ENCODE assay signal across 17 mouse cellular contexts in the genomic region with DNA sequence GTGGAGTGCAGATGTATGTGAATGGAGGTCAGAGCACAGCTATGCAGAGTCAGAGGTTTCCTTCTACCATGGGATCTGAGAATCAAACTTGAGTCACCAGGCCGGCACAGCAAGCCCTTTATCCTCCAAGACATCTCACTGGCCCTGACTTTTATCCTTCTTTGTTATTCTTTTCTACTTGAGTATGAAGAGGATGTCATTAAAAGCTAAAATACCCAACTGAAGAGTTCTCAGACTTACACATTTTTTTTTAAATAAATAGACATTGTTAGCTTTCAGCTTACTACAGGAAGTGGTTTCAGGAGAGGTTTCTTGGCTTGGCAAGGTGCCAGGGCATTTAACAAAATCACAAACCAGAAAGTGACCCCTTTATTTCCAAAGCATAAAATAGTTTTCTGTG. TPM values are rescaled to one million over a fixed set of nuclear protein-coding genes. Genes with fewer than 3 reads are reported as not detected.
A peak's percentile ranks its signal among the peaks of the same experiment; 100 is the strongest.
DNase-seq lines count a peak whose midpoint lies in the region; ATAC-seq lines count a peak whose summit lies in the region.
"Had no signal": no experiment of that assay in that cellular context is flagged by ENCODE, and none has a peak within 500 bp of the region (broad histone marks: within the 10 kb centered on the region; RNA-seq: fewer than 3 reads in every experiment).

No protein-coding gene starts in this region.

- H3K4me1 ChIP-seq in limb, embryonic 12.5 days (replicated peaks): no peaks in the 10 kb centered on the region
- H3K4me1 ChIP-seq in limb, embryonic 10.5 days: no peaks in the 10 kb centered on the region
- no peaks in the 10 kb centered on the region for H3K4me1 ChIP-seq in limb, embryonic 13.5 days
- H3K4me1 ChIP-seq: hindbrain, embryonic 10.5 days; intestine, embryonic 15.5 days had no signal

- no peaks in the 10 kb centered on the region for H3K9me3 ChIP-seq in limb, embryonic 12.5 days
- H3K9me3 ChIP-seq in limb, embryonic 10.5 days (replicated peaks): no peaks in the 10 kb centered on the region
- no peaks in the 10 kb centered on the region for H3K9me3 ChIP-seq in limb, embryonic 13.5 days
- H3K9me3 ChIP-seq: hindbrain, embryonic 10.5 days; intestine, embryonic 15.5 days had no signal

- ATAC-seq in limb, embryonic 12.5 days (ENCODE audit: insufficient number of reproducible peaks, insufficient read depth, low FRiP score, low TSS enrichment, low read depth): no peak
- 0 out of 2 replicates have a peak, but pooled peaks have one; percentile 48 for ATAC-seq in limb, embryonic 13.5 days (ENCODE audit: low FRiP score, low read depth)
- ATAC-seq: forebrain, embryonic 16.5 days; intestine, embryonic 15.5 days had no signal

- H3K4me3 ChIP-seq in limb, embryonic 12.5 days (replicated peaks): no peak overlapping the region
- no peak overlapping the region for H3K4me3 ChIP-seq in limb, embryonic 10.5 days
- no peak overlapping the region for H3K4me3 ChIP-seq in limb, embryonic 13.5 days
- H3K4me3 ChIP-seq: hindbrain, embryonic 10.5 days; intestine, embryonic 15.5 days had no signal

- H3K9ac ChIP-seq in limb, embryonic 12.5 days (replicated peaks): no peak overlapping the region
- H3K9ac ChIP-seq in limb, embryonic 13.5 days: no peak overlapping the region
- H3K9ac ChIP-seq: intestine, embryonic 15.5 days had no signal

- DNase-seq in limb, embryonic 10.5 days (ENCODE audit: low spot score): no peak
- DNase-seq in A20 (ENCODE audit: low read depth, low spot score): peak; percentile 39
- DNase-seq in Muller cell, postnatal 12 days (ENCODE audit: inconsistent ontology term): peak; percentile 69
- no peak for DNase-seq in ovary, postnatal 36 days (ENCODE audit: low spot score)
- DNase-seq in adrenal gland, adult (ENCODE audit: inconsistent age in 2 of 2, low spot score in 1 of 2): no peak
- DNase-seq: cerebellum, postnatal 25 days; gastrocnemius, postnatal 10 days; lung, adult 18-20 months; midbrain, embryonic 14.5 days; right cerebral cortex, postnatal 4 days; thymus, postnatal 25 days had no signal

- H3K27me3 ChIP-seq in limb, embryonic 12.5 days: no peaks in the 10 kb centered on the region
- no peaks in the 10 kb centered on the region for H3K27me3 ChIP-seq in limb, embryonic 10.5 days (ENCODE audit: low read depth, poor library complexity, severe bottlenecking)
- H3K27me3 ChIP-seq in limb, embryonic 13.5 days: no peaks in the 10 kb centered on the region
- H3K27me3 ChIP-seq: intestine, embryonic 15.5 days had no signal

- H3K4me2 ChIP-seq in limb, embryonic 12.5 days: no peak overlapping the region
- H3K4me2 ChIP-seq in limb, embryonic 13.5 days (replicated peaks): no peak overlapping the region
- H3K4me2 ChIP-seq: heart, embryonic 11.5 days; intestine, embryonic 15.5 days had no signal

- 64% methylated on average over 1 of the region's 1 CpGs for WGBS in limb, embryonic 12.5 days
- 84% methylated on average over 1 of the region's 1 CpGs for WGBS in limb, embryonic 10.5 days
- WGBS in limb, embryonic 13.5 days: 50% methylated on average over 1 of the region's 1 CpGs

- H3K27ac ChIP-seq in limb, embryonic 12.5 days: peak overlapping the region; percentile 66; the same call in 1 of the 2 replicates
- no peak overlapping the region for H3K27ac ChIP-seq in limb, embryonic 10.5 days
- no peak overlapping the region for H3K27ac ChIP-seq in limb, embryonic 13.5 days
- H3K27ac ChIP-seq: hindbrain, embryonic 10.5 days; intestine, embryonic 15.5 days had no signal

- no peaks in the 10 kb centered on the region for H3K36me3 ChIP-seq in limb, embryonic 12.5 days
- H3K36me3 ChIP-seq in limb, embryonic 10.5 days: no peaks in the 10 kb centered on the region
- no peaks in the 10 kb centered on the region for H3K36me3 ChIP-seq in limb, embryonic 13.5 days
- H3K36me3 ChIP-seq: hindbrain, embryonic 10.5 days; intestine, embryonic 15.5 days had no signal

RNA-seq across cellular contexts. Expression of a gene that starts 15.4 kb away (rescaled TPM):
- polyA plus RNA-seq in limb, embryonic 12.5 days (2016; fragmentation: Nextera tagmentation; extraction: Ambion mirVana): 7.6 and 9.9 TPM in 2 replicates
- polyA plus RNA-seq in limb, embryonic 10.5 days (2016; fragmentation: Nextera tagmentation; extraction: Ambion mirVana): 3.1 and 5.9 TPM in 2 replicates
- 14.0 and 14.3 TPM in 2 replicates for polyA plus RNA-seq in limb, embryonic 13.5 days (2015; fragmentation: Nextera tagmentation; extraction: Ambion mirVana)

Comparison
In these comparisons a context has a peak if more than half of its experiments do, and no peak if none do; other contexts are left out.
1. DNase-seq: peak in A20 (single experiment) and Muller cell, postnatal 12 days (single experiment); none in limb, embryonic 10.5 days (single experiment), ovary, postnatal 36 days (single experiment) and adrenal gland, adult (0 of 2).